Mouse (Mus musculus): ENCODE measurements at regions not wholly inside any gene's neighbourhood (a gene's known extent, or its start where the extent isn't known, plus 50 kb on each side); places are given as distances from the start of the nearest gene placed in this dataset.

- DNase-seq (ENCODE audit: low spot score) = no peak
Measured at GRCm38 (mm10) chr3:104295015-104295719, 75.0 kb upstream of the Magi3 start.

- DNase-seq (ENCODE audit: low spot score) = no peak
Measured at GRCm38 (mm10) chr3:104293869-104294268, 73.7 kb upstream of the Magi3 start.

GRCm38 (mm10) chr3:104288970-104289680 lies 69.0 kb upstream of the Magi3 start:
- peak; percentile 16 for DNase-seq (ENCODE audit: low spot score)

- no peak for DNase-seq (ENCODE audit: low spot score)
Measured at GRCm38 (mm10) chr3:104287900-104288299, 67.7 kb upstream of the Magi3 start.

GRCm38 (mm10) chr3:104284961-104285360 lies 64.8 kb upstream of the Magi3 start:
- DNase-seq (ENCODE audit: low spot score) = no peak

- DNase-seq (ENCODE audit: low spot score) = no peak
Measured at GRCm38 (mm10) chr3:104283855-104284254, 63.7 kb upstream of the Magi3 start.

- peak; percentile 52 for DNase-seq (ENCODE audit: low spot score)
Measured at GRCm38 (mm10) chr3:104279505-104279904, 59.3 kb upstream of the Magi3 start.

GRCm38 (mm10) chr3:104274718-104275302 lies 54.6 kb upstream of the Magi3 start:
- no peak for DNase-seq (ENCODE audit: low spot score)

GRCm38 (mm10) chr3:104274084-104274483 lies 53.9 kb upstream of the Magi3 start:
- no peak for DNase-seq (ENCODE audit: low spot score)
